Mouse (Mus musculus) c-Kit-positive CD71-positive TER-119-positive erythroid progenitor cells, embryonic 14.5 days (primary cell): ENCODE measurements around the gene Scarf1.
A peak's percentile ranks its signal among the peaks of the same experiment; 100 is the strongest.

Experiments used
- DNase-seq: peaks from one replicate; pipeline ENCODE4 v3.0.0-alpha.2; 2013; ENCODE audit warnings: low spot score

The Scarf1 gene

GRCm38 (mm10) chr11:75513336-75513735 lies at the start of gene Scarf1:
Gene Scarf1 (plus strand): TSS chr11:75513540.
- DNase-seq, result no peak

DNA sequence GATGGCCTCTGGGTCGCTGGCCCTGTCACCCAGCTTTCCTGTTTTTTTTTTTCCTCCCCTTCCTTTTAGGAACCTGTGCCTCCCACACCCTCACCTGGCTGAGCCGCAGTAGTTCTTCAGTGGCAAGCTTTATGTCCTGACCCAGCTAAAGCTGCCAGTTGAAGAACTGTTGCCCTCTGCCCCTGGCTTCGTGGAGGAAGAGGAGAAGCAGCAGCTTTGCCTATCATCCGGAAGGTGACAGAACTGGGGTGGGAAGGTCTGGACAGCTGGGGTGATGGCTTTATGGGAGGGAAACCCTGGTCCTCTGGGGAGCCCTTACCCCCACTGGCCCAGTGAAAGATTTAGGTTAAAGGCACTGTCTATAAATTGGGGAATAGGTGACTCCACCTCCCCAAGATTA lies 49.7 kb upstream of the Scarf1 start:
- DNase-seq, result no peak

DNA sequence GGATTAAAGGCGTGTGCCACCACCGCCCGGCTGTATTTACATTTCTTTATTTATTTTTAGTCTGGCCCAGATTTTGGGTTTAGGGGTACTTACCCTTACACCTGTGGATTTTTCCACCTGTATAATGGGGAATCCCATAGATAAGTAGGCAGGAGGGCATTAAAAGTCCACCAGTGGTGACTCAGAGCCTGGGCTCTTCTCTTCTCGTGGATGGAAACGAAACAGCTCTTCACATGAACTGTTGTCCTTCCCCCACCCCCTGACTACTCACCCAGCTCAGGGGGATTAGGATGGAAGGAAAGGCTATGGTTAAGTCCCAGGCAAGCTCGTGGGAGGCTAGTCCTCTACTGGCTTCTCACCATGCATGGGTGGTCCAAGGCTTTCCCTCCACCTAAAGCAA lies 48.9 kb upstream of the Scarf1 start:
- DNase-seq, result no peak

DNA sequence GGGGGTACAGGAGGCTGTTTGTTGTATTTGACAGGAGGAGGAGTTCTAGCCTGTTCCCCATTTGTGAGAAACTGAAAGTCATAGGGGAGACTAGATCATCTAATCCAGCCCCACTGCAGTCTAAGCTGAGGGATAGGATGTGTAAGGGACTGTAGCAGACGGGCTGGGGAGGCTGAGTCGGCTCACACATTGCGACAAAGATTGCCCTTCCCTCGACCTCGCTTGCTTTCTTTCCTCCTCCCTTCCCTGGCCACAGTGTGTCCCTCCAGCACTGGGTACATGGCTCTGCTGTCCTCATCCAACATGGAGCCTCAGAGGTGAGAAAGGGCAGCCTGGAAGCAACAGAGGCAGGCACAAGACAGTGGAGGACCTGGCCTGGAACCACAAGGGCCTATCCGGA lies 48.3 kb upstream of the Scarf1 start:
- no peak for DNase-seq

GRCm38 (mm10) chr11:75466731-75467505 lies 46.4 kb upstream of the Scarf1 start:
- DNase-seq, result no peak

DNA sequence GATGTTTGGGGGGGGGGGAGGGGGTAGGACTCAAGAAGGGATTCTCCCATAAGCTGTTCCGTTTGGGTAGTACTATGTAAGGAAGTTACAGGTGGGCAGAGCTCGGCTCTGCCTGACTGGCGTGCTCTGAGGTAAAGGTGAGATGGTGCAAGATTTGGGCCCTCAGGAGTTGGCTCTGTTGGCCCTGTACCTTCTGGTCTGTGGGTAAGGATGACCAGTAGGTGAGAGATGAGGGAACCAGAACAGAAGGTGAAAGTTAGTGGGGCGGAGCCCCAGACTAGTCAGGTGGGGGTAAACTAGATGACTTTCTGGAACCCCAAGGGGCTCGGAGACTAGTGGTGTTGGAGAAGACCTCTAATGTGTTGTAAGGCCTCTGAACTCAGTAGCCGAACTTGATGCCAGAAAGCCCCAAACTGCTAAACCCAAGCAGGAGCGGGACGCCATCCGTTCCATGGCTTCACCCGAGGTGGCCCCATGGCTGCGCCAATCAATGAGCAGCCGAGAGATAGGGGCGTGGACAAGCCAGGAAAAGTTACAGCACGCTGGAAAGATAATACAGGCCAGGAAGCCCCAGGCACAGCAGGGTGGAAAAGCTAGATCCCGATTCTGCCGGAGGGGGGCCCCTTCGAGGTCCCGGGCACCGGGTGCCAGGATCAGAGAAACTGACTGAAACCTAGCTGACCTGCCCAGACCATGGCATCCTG lies 45.7 kb upstream of the Scarf1 start:
- peak; percentile 73 for DNase-seq

GRCm38 (mm10) chr11:75468410-75468809 lies 44.9 kb upstream of the Scarf1 start:
- no peak for DNase-seq

DNA sequence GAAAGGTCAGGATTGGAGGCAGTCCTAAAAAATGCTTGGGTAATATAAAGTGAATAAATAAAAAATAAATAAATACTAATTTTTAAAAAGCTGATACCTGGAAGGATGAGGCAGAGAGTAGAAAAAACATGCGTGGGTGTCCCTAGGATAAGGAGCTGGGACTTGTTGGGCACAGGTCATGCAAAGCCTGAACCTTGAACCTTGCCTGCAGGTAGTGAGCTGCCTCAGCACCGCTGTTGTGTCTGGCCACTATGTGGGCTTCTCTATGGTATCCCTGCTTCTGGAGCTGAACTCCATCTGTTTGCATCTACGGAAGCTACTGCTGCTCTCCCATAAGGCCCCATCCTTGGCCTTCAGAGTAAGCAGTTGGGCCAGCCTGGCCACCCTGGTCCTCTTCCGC lies 44.1 kb upstream of the Scarf1 start:
- no peak for DNase-seq

GRCm38 (mm10) chr11:75470675-75471074 lies 42.7 kb upstream of the Scarf1 start:
- DNase-seq, result no peak

- DNase-seq, result no peak
These were observed 40.8 kb upstream of the Scarf1 start for GRCm38 (mm10) chr11:75472469-75473081.

GRCm38 (mm10) chr11:75473376-75473775 lies 40.0 kb upstream of the Scarf1 start:
- DNase-seq, result no peak

GRCm38 (mm10) chr11:75486192-75486591 lies 27.1 kb upstream of the Scarf1 start:
- no peak for DNase-seq

- DNase-seq, result peak; percentile 99
These were observed 26.6 kb upstream of the Scarf1 start, which contains the start of gene Prpf8 for GRCm38 (mm10) chr11:75486601-75487285. Gene Prpf8 (plus strand): TSS chr11:75486816.

GRCm38 (mm10) chr11:75487496-75487895 lies 25.8 kb upstream of the Scarf1 start:
- no peak for DNase-seq

GRCm38 (mm10) chr11:75494296-75495049 lies 18.9 kb upstream of the Scarf1 start:
- DNase-seq, result no peak

GRCm38 (mm10) chr11:75498126-75498525 lies 15.2 kb upstream of the Scarf1 start:
- no peak for DNase-seq

- DNase-seq, result no peak
These were observed 5.2 kb upstream of the Scarf1 start for GRCm38 (mm10) chr11:75508162-75508561.

DNA sequence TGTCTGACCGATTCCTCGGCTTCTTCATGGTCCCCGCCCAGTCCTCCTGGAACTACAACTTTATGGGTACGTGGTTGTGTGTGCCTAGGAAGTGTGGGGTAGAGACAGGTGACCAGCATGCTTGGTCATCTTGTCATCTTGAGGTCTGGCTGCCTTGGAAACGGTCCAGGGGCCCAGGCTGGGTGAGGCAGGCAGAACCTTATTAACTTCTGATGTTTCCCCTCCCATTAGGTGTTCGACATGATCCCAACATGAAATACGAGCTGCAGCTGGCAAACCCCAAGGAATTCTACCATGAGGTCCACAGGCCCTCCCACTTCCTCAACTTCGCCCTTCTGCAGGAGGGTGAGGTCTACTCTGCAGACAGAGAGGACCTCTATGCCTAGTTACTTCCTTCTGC lies 4.4 kb upstream of the Scarf1 start:
- no peak for DNase-seq

DNA sequence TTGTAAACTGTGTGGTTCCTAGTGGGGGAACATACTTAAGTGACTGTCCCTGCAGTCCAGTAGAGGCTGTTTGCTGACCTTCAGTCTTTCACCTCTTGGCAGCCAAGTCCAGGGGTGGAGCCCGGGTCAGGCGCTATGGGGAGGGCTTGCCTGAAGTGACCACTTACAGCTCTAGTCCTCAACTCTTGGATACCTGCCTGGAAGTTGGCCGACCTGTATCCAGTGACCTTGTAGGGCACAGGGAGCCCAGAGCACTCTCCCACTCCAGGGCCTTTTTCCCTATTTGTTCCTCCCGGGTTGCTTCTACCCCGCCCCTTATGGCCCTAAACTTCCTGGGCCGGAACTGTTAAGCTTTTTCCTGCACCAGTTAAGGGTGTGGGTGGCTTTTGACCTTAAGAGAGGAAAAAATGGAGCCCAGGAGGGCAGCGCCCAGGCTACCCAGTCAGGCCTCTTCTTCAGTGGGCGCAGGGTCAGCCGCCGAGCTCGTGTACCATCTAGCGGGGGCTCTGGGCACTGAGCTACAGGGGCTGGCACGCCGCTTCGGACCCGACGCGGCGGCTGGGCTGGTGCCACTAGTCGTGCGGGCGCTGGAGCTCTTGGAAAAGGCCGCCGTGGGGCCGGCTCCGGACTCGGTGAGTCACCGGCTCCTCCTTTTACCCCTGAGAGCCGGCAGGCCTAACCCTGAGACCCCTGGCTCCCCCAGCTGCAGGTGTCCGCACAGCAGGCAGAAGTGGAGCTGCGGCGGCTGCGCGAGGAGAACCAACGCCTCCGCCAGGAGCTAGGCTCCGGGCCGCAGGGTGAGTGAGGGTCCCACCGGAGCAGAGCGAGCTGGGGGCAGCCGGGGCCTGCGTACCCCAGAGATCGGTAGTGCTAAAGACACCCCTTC lies 3.4 kb upstream of the Scarf1 start, which contains the start of gene Rilp:
TSS of gene Rilp (plus strand) at position 354 of the 886 bp plus-strand sequence.
- no peak for DNase-seq

DNA sequence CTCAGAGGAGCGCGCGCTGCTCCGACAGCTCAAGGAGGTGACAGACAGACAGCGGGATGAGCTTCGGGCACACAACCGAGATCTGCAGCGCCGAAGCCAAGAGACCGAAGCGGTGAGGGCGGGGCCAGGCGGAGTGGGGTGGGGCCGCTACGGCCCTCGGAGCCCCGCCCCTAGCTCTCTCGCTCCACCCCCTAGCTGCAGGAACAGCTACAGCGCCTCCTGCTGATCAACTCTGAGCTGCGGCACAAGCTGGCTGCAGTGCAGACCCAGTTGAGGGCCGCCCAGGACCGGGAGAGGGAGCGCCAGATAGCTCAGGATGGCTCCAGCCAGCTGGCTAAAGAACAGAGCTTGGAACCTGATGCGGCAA lies 2.7 kb upstream of the Scarf1 start:
- DNase-seq, result peak; percentile 87

DNA sequence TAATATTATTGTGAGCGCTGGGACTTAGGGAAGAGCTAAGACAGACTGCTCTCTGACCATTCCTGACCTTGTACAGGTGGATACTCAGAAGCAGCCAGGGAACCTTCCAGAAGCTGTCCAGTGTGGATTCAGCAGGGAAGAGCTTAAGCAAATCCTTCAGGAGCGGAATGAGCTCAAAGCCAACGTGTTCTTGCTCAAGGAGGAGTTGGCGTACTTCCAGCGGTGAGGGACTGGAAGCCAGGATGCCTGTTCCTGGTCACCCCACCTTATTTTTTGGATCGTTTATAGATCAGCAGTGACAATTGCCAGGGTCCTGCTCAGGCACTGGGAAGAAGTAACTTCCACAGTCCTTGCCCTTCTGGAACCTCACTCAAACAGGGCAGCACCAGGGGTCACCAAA lies 2.1 kb upstream of the Scarf1 start:
- no peak for DNase-seq
